13 mouse cellular contexts compared by ENCODE assay signal in genomic region chr8:121418081-121418480, GRCm38 (mm10).
DNase-seq lines count a peak whose midpoint lies in the region; ATAC-seq lines count a peak whose summit lies in the region.
"Had no signal": no experiment of that assay in that cellular context is flagged by ENCODE, and none has a peak within 500 bp of the region (broad histone marks: within the 10 kb centered on the region; RNA-seq: fewer than 3 reads in every experiment).

No protein-coding gene starts in this region.

- no peaks in the 10 kb centered on the region; the same call in 1 of the 2 replicates for H3K9me3 ChIP-seq in hindbrain, embryonic 10.5 days
- H3K9me3 ChIP-seq in hindbrain, embryonic 13.5 days: no peaks in the 10 kb centered on the region
- H3K9me3 ChIP-seq in liver, embryonic 12.5 days (replicated peaks): 0 out of 2 replicates have a peak, but pooled peaks cover 8% of the 10 kb centered on the region
- H3K9me3 ChIP-seq in forebrain, embryonic 12.5 days: no peaks in the 10 kb centered on the region
- H3K9me3 ChIP-seq: embryonic facial prominence, embryonic 12.5 days had no signal

- H3K4me3 ChIP-seq in hindbrain, embryonic 10.5 days: no peak overlapping the region
- H3K4me3 ChIP-seq in hindbrain, embryonic 13.5 days: no peak overlapping the region
- H3K4me3 ChIP-seq in liver, embryonic 12.5 days: no peak overlapping the region
- H3K4me3 ChIP-seq in forebrain, embryonic 12.5 days (replicated peaks): no peak overlapping the region
- H3K4me3 ChIP-seq: embryonic facial prominence, embryonic 12.5 days had no signal

- no peaks in the 10 kb centered on the region for H3K36me3 ChIP-seq in hindbrain, embryonic 10.5 days
- H3K36me3 ChIP-seq in hindbrain, embryonic 13.5 days: no peaks in the 10 kb centered on the region
- H3K36me3 ChIP-seq in liver, embryonic 12.5 days: no peaks in the 10 kb centered on the region
- no peaks in the 10 kb centered on the region for H3K36me3 ChIP-seq in forebrain, embryonic 12.5 days (replicated peaks)
- H3K36me3 ChIP-seq: embryonic facial prominence, embryonic 12.5 days had no signal

- WGBS in hindbrain, embryonic 10.5 days: 48% methylated on average over 6 of the region's 6 CpGs
- 56% methylated on average over 6 of the region's 6 CpGs for WGBS in hindbrain, embryonic 13.5 days
- 37% methylated on average over 6 of the region's 6 CpGs for WGBS in liver, embryonic 12.5 days (ENCODE audit: insufficient replicate concordance)
- 58% methylated on average over 6 of the region's 6 CpGs for WGBS in forebrain, embryonic 12.5 days

- H3K27ac ChIP-seq in hindbrain, embryonic 10.5 days: 0 out of 2 replicates have a peak overlapping the region, but pooled peaks have one; percentile 29
- no peak overlapping the region for H3K27ac ChIP-seq in hindbrain, embryonic 13.5 days
- H3K27ac ChIP-seq in liver, embryonic 12.5 days: no peak overlapping the region
- H3K27ac ChIP-seq in forebrain, embryonic 12.5 days: no peak overlapping the region
- H3K27ac ChIP-seq: embryonic facial prominence, embryonic 12.5 days had no signal

- ATAC-seq in hindbrain, embryonic 13.5 days (ENCODE audit: low FRiP score): no peak
- ATAC-seq in liver, embryonic 12.5 days: no peak
- no peak for ATAC-seq in forebrain, embryonic 12.5 days (ENCODE audit: low FRiP score)
- ATAC-seq: forebrain, embryonic 14.5 days; inflammation-experienced regulatory T-cells, adult 6 months; Patski had no signal

- H3K4me2 ChIP-seq in hindbrain, embryonic 13.5 days: no peak overlapping the region
- H3K4me2 ChIP-seq in liver, embryonic 12.5 days: 0 out of 2 replicates have a peak overlapping the region, but pooled peaks have one; percentile 10
- H3K4me2 ChIP-seq in forebrain, embryonic 12.5 days: no peak overlapping the region
- H3K4me2 ChIP-seq: embryonic facial prominence, embryonic 12.5 days had no signal

- H3K4me1 ChIP-seq in hindbrain, embryonic 10.5 days (replicated peaks): peaks cover 15% of the 10 kb centered on the region
- no peaks in the 10 kb centered on the region for H3K4me1 ChIP-seq in hindbrain, embryonic 13.5 days (replicated peaks)
- peaks cover 10% of the 10 kb centered on the region for H3K4me1 ChIP-seq in liver, embryonic 12.5 days
- no peaks in the 10 kb centered on the region for H3K4me1 ChIP-seq in forebrain, embryonic 12.5 days

- H3K27me3 ChIP-seq in hindbrain, embryonic 10.5 days (ENCODE audit: insufficient read depth, poor library complexity, severe bottlenecking): no peaks in the 10 kb centered on the region
- no peaks in the 10 kb centered on the region for H3K27me3 ChIP-seq in hindbrain, embryonic 13.5 days
- no peaks in the 10 kb centered on the region for H3K27me3 ChIP-seq in liver, embryonic 12.5 days (replicated peaks)
- no peaks in the 10 kb centered on the region for H3K27me3 ChIP-seq in forebrain, embryonic 12.5 days
- H3K27me3 ChIP-seq: embryonic facial prominence, embryonic 12.5 days; Patski had no signal

- no peak for DNase-seq in hindbrain, embryonic 10.5 days (ENCODE audit: low spot score)
- peak; percentile 57 for DNase-seq in adrenal gland, postnatal 10 days
- peak; percentile 53 for DNase-seq in embryo, embryonic 10.5 days (ENCODE audit: low spot score)
- no peak for DNase-seq in yolk sac, embryonic 10.5 days (ENCODE audit: low spot score)
- DNase-seq: cerebellum, adult 18-20 months; thymus, postnatal 4 days had no signal

- no peak overlapping the region for H3K9ac ChIP-seq in hindbrain, embryonic 13.5 days
- no peak overlapping the region for H3K9ac ChIP-seq in liver, embryonic 12.5 days
- H3K9ac ChIP-seq in forebrain, embryonic 12.5 days: no peak overlapping the region
- H3K9ac ChIP-seq: embryonic facial prominence, embryonic 12.5 days had no signal

Comparison
In these comparisons a context has a peak if more than half of its experiments do, and no peak if none do; other contexts are left out.
1. DNase-seq: peak in adrenal gland, postnatal 10 days (single experiment) and embryo, embryonic 10.5 days (single experiment); none in hindbrain, embryonic 10.5 days (single experiment) and yolk sac, embryonic 10.5 days (single experiment).